Mouse (Mus musculus) liver, embryonic 14.5 days (tissue): Measurements from ENCODE around the gene Slc11a2.

Source experiments
- CTCF ChIP-seq: IDR thresholded peaks from 2 replicates; pipeline ENCODE4 v1.5.1; 2016; ENCODE audit warnings: antibody characterized with exemption, low read depth, control low read depth
- EP300 ChIP-seq: IDR thresholded peaks from 2 replicates; pipeline ENCODE4 v1.6.1; 2016; ENCODE audit warnings: antibody characterized with exemption, low read depth

DNA sequence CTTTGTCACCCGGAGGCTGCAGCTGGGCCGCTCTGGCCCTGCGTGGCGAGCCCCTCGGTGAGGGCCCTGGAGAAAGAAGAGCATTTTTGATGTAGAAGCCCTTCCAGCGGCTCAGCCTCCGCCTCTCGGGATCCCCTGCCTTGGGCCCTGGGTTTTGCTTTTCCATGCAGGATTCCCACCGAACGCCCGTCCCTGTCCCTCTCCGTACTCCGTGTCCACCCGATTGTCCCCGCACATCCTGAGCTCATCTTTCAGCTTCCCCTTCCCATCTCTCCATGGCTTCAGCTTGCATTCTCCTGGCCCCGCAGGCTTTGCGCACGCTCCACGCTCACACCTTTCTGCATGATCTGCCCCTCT, 44.3 kb upstream of the Slc11a2 start:
- TF ChIP-seq CTCF (no peak), EP300 (no peak)
